Mouse (Mus musculus) retina, adult 2 months (tissue): ENCODE measurements around the gene Afmid.
A peak's percentile ranks its signal among the peaks of the same experiment; 100 is the strongest.
"Not testable (repeated sequence)": the region's sequence is repeated elsewhere in the genome, so short reads cannot be mapped to it uniquely, and the experiment has no call there.

Source experiments
- DNase-seq: peaks from one replicate; pipeline ENCODE4 v3.0.0-alpha.2; 2012; ENCODE audit warnings: low read depth, low spot score

Gene Afmid

GRCm38 (mm10) chr11:117824060-117824969 lies 1.4 kb upstream of the Afmid start:
- DNase-seq = peak; percentile 48

- no peak for DNase-seq
These were observed 440 bp downstream of the Afmid start for GRCm38 (mm10) chr11:117826164-117826563.

GRCm38 (mm10) chr11:117826916-117827315 lies 1.2 kb downstream of the Afmid start:
- DNase-seq = no peak

GRCm38 (mm10) chr11:117827386-117827785 lies 1.7 kb downstream of the Afmid start:
- DNase-seq = no peak

GRCm38 (mm10) chr11:117828149-117828887 lies 2.6 kb downstream of the Afmid start:
- no peak for DNase-seq

- no peak for DNase-seq
These were observed 3.3 kb downstream of the Afmid start for GRCm38 (mm10) chr11:117828888-117829604.

GRCm38 (mm10) chr11:117829671-117830215 lies 4.0 kb downstream of the Afmid start:
- no peak for DNase-seq

GRCm38 (mm10) chr11:117830401-117830800 lies 4.7 kb downstream of the Afmid start:
- no peak for DNase-seq

- no peak for DNase-seq
These were observed 6.6 kb downstream of the Afmid start for GRCm38 (mm10) chr11:117832086-117832969.

- DNase-seq = not testable (repeated sequence)
These were observed 7.8 kb downstream of the Afmid start for GRCm38 (mm10) chr11:117833509-117833908.

- DNase-seq = no peak
These were observed 8.4 kb downstream of the Afmid start for GRCm38 (mm10) chr11:117834086-117834485.

GRCm38 (mm10) chr11:117836306-117836705 lies 10.6 kb downstream of the Afmid start:
- no peak for DNase-seq

GRCm38 (mm10) chr11:117838572-117838971 lies 12.8 kb downstream of the Afmid start:
- DNase-seq = no peak

GRCm38 (mm10) chr11:117839021-117839420 lies 13.3 kb downstream of the Afmid start:
- no peak for DNase-seq

GRCm38 (mm10) chr11:117840910-117841309 lies 15.2 kb downstream of the Afmid start:
- no peak for DNase-seq

- DNase-seq = no peak
These were observed 17.7 kb downstream of the Afmid start for GRCm38 (mm10) chr11:117843434-117843833.

- DNase-seq = no peak
These were observed 19.3 kb downstream of the Afmid start for GRCm38 (mm10) chr11:117844997-117845396.

- DNase-seq = no peak
These were observed 19.9 kb downstream of the Afmid start for GRCm38 (mm10) chr11:117845651-117846050.

GRCm38 (mm10) chr11:117846640-117847039 lies 20.9 kb downstream of the Afmid start:
- no peak for DNase-seq

GRCm38 (mm10) chr11:117847593-117848215 lies 22.0 kb downstream of the Afmid start:
- DNase-seq = no peak
